ENCODE assay signal across 10 mouse cellular contexts in genomic region chr5:124992891-124993290, GRCm38 (mm10). TPM values are rescaled to one million over a fixed set of nuclear protein-coding genes. Genes with fewer than 3 reads are reported as not detected.
DNase-seq lines count a peak whose midpoint lies in the region; ATAC-seq lines count a peak whose summit lies in the region.
"Had no signal": no experiment of that assay in that cellular context is flagged by ENCODE, and none has a peak within 500 bp of the region (broad histone marks: within the 10 kb centered on the region; RNA-seq: fewer than 3 reads in every experiment).

No protein-coding gene starts in this region.

- 81% methylated on average over 11 of the region's 11 CpGs for WGBS in forebrain, embryonic 10.5 days
- WGBS in forebrain, embryonic 16.5 days = 82% methylated on average over 11 of the region's 11 CpGs
- WGBS in heart, embryonic 14.5 days = 53% methylated on average over 11 of the region's 11 CpGs

- peak overlapping the region; percentile 26; the same call in 1 of the 2 replicates for H3K27ac ChIP-seq in forebrain, embryonic 10.5 days
- no peak overlapping the region for H3K27ac ChIP-seq in forebrain, embryonic 16.5 days (ENCODE audit: low read length)
- H3K27ac ChIP-seq in heart, embryonic 14.5 days (replicated peaks in 1 of 2; ENCODE audit: control insufficient read depth in 1 of 2, insufficient read depth in 1 of 2, low read depth in 2 of 2, low read length in 2 of 2) = peak overlapping the region; percentile 65 to 69
- H3K27ac ChIP-seq: left cerebral cortex, adult 2 months had no signal

- DNase-seq in forebrain, embryonic 10.5 days (ENCODE audit: extremely low spot score, low spot score) = no peak
- DNase-seq in kidney, postnatal 36 days = peak; percentile 74 to 76
- DNase-seq in layer of hippocampus, postnatal 10 days (ENCODE audit: low spot score in 2 of 2) = no peak
- no peak for DNase-seq in right cerebral cortex, postnatal 36 days (ENCODE audit: low spot score in 2 of 2)

- H3K9me3 ChIP-seq in forebrain, embryonic 10.5 days = no peaks in the 10 kb centered on the region
- H3K9me3 ChIP-seq in forebrain, embryonic 16.5 days (ENCODE audit: control insufficient read depth, low read length) = no peaks in the 10 kb centered on the region
- no peaks in the 10 kb centered on the region for H3K9me3 ChIP-seq in heart, embryonic 14.5 days (ENCODE audit: control insufficient read depth, low read length)

- no peak overlapping the region for H3K4me3 ChIP-seq in forebrain, embryonic 10.5 days
- no peak overlapping the region for H3K4me3 ChIP-seq in forebrain, embryonic 16.5 days (replicated peaks; ENCODE audit: low read length)
- no peak overlapping the region for H3K4me3 ChIP-seq in heart, embryonic 14.5 days (ENCODE audit: control insufficient read depth in 1 of 2, insufficient read depth in 1 of 2, low read depth in 1 of 2, low read length in 2 of 2)
- H3K4me3 ChIP-seq: left cerebral cortex, adult 2 months had no signal

- H3K4me2 ChIP-seq in forebrain, embryonic 16.5 days (ENCODE audit: low read length) = no peak overlapping the region
- H3K4me2 ChIP-seq in heart, embryonic 14.5 days (ENCODE audit: low read length) = no peak overlapping the region
- H3K4me2 ChIP-seq: midbrain, embryonic 11.5 days had no signal

- ATAC-seq in forebrain, embryonic 16.5 days = no peak
- peak; percentile 52 for ATAC-seq in common myeloid progenitor, adult 5-6 weeks (replicated peaks; ENCODE audit: low read depth, poor library complexity, severe bottlenecking)
- no peak for ATAC-seq in heart, embryonic 14.5 days (ENCODE audit: insufficient number of reproducible peaks, insufficient read depth, low FRiP score, low read depth)
- no peak for ATAC-seq in CD4-positive, CD25-positive, alpha-beta regulatory T cell, adult 4 months

- H3K4me1 ChIP-seq in forebrain, embryonic 10.5 days = peaks cover 3% of the 10 kb centered on the region; the same call in 1 of the 2 replicates
- no peaks in the 10 kb centered on the region for H3K4me1 ChIP-seq in forebrain, embryonic 16.5 days (replicated peaks; ENCODE audit: control insufficient read depth, insufficient read depth, low read length)
- H3K4me1 ChIP-seq in heart, embryonic 14.5 days (ENCODE audit: control insufficient read depth in 2 of 2, insufficient read depth in 2 of 2, low read length in 2 of 2) = peaks cover 6 to 8% of the 10 kb centered on the region in 2 experiments

- no peak overlapping the region for H3K9ac ChIP-seq in forebrain, embryonic 16.5 days (replicated peaks; ENCODE audit: low read depth, low read length)
- H3K9ac ChIP-seq in heart, embryonic 14.5 days (ENCODE audit: low read length) = no peak overlapping the region

- H3K36me3 ChIP-seq in forebrain, embryonic 10.5 days (replicated peaks) = no peaks in the 10 kb centered on the region
- no peaks in the 10 kb centered on the region for H3K36me3 ChIP-seq in forebrain, embryonic 16.5 days (ENCODE audit: control insufficient read depth, insufficient read depth)
- H3K36me3 ChIP-seq in heart, embryonic 14.5 days (ENCODE audit: control insufficient read depth, insufficient read depth, low read length) = no peaks in the 10 kb centered on the region

- no peaks in the 10 kb centered on the region for H3K27me3 ChIP-seq in forebrain, embryonic 10.5 days (ENCODE audit: poor library complexity, severe bottlenecking)
- no peaks in the 10 kb centered on the region for H3K27me3 ChIP-seq in forebrain, embryonic 16.5 days (replicated peaks; ENCODE audit: control insufficient read depth, insufficient read depth, low read length)
- H3K27me3 ChIP-seq in heart, embryonic 14.5 days (ENCODE audit: control insufficient read depth, insufficient read depth, low read length) = no peaks in the 10 kb centered on the region

RNA-seq across cellular contexts. Expression of gene Rflna, which starts 10.1 kb away (rescaled TPM):
- polyA plus RNA-seq in forebrain, embryonic 10.5 days (2016; fragmentation: Nextera tagmentation; extraction: Ambion mirVana) = 3.4 and 4.3 TPM in 2 replicates
- 3.7 and 4.0 TPM in 2 replicates for polyA plus RNA-seq in forebrain, embryonic 16.5 days (2015; fragmentation: Nextera tagmentation; extraction: Ambion mirVana)
- total RNA-seq in common myeloid progenitor, adult 5-6 weeks (2017) = not detected in 2 replicates
- polyA plus RNA-seq in heart, embryonic 14.5 days (2014; fragmentation: Nextera tagmentation; extraction: Ambion mirVana) = 1.3 and 1.6 TPM in 2 replicates
- total RNA-seq in layer of hippocampus, postnatal 10 days (2021) = 1 to 10 TPM; 1.5 to 1.7 TPM
- polyA plus RNA-seq in CD4-positive, CD25-positive, alpha-beta regulatory T cell, adult 4 months (2017; shearing (Covaris generic)) = not detected

Comparison
In these comparisons a context has a peak if more than half of its experiments do, and no peak if none do; other contexts are left out.
1. DNase-seq: peak in kidney, postnatal 36 days (2 of 2); none in forebrain, embryonic 10.5 days (single experiment), layer of hippocampus, postnatal 10 days (0 of 2) and right cerebral cortex, postnatal 36 days (0 of 2).